Mouse (Mus musculus) lung, embryonic 16.5 days (tissue): ENCODE data around the gene Kdm4b. TPM values are rescaled to one million over a fixed set of nuclear protein-coding genes. Genes with fewer than 3 reads are reported as not detected.

Source experiments
- ATAC-seq: fragments of 200-750 bp; cut with Nextera tagmentation; 2 replicates; pipeline ENCODE4 v1.8.0; 2017; ENCODE audit warnings: low read depth, mild to moderate bottlenecking, moderate library complexity
- H3K27ac ChIP-seq: fragments of 300-500 bp; sonication (generic); 2 replicates; pipeline ENCODE4 v1.5.1; 2014; ENCODE audit warnings: mild to moderate bottlenecking, control low read depth, low read length
- H3K27me3 ChIP-seq: fragments of 300-500 bp; sonication (generic); 2 replicates; pipeline ENCODE4 v1.6.1; 2014; ENCODE audit warnings: low read depth, low read length, mixed read lengths; ENCODE audit not compliant: control insufficient read depth, insufficient read depth
- H3K36me3 ChIP-seq: fragments of 300-500 bp; sonication (generic); 2 replicates; pipeline ENCODE4 v1.6.1; 2014; ENCODE audit warnings: low read length; ENCODE audit not compliant: control insufficient read depth, insufficient read depth
- H3K4me1 ChIP-seq: fragments of 300-500 bp; sonication (generic); replicated peaks from 2 replicates; pipeline ENCODE4 v1.6.1; 2014; ENCODE audit warnings: low read length, mixed read lengths; ENCODE audit not compliant: control insufficient read depth, insufficient read depth
- H3K4me2 ChIP-seq: fragments of 300-500 bp; sonication (generic); 2 replicates; pipeline ENCODE4 v1.6.1; 2014; ENCODE audit warnings: low read depth, low read length, control low read depth
- H3K4me3 ChIP-seq: fragments of 300-500 bp; sonication (generic); 2 replicates; pipeline ENCODE4 v1.5.1; 2014; ENCODE audit warnings: mild to moderate bottlenecking, low read length, control low read depth
- H3K9ac ChIP-seq: fragments of 300-500 bp; sonication (generic); 2 replicates; pipeline ENCODE4 v1.6.1; 2014; ENCODE audit warnings: low read length, control low read depth
- H3K9me3 ChIP-seq: fragments of 300-500 bp; sonication (generic); 2 replicates; pipeline ENCODE4 v1.6.1; 2016; ENCODE audit warnings: low read length; ENCODE audit not compliant: control insufficient read depth
- WGBS: fragments of 180-500 bp; shearing (Covaris S2); extraction: QIAGEN DNeasy Blood & Tissue Kit; methylation state at CpG from one replicate; pipeline ENCODE4 v1.1.7; 2014; 5-methylcytosine and 5-hydroxymethylcytosine counted together
- polyA plus RNA-seq: library from polyadenylated mRNA; unstranded; fragments of >200 nt; fragmentation: Nextera tagmentation; extraction: Ambion mirVana; gene quantifications from 2 replicates; pipeline ENCODE4 v1.2.1, GENCODE M21; 2015

Gene Kdm4b
- polyA plus RNA-seq, 1 experiment from 2014 or later = 26.6 TPM

DNA sequence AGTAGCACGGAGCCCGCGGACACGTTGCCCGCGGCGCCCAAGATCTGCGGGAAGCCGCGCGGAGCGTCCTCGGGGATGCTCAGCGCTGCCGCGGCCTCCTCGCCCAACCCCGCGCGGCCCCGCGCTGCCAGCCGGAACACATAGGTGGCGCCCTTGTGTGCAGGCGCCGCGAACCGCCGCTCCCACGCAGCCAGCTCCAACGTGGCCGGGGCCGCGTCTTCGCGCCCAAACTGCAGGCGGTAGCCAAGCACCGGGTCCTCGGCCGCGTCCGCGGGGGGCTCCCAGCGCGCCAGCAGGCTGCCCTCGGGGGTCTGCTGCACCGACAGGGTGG lies 99.7 kb downstream of the Kdm4b start:
- H3K27me3 ChIP-seq = no peaks in the 10 kb centered on the region
- peak overlapping the region; percentile 77 for H3K27ac ChIP-seq
- peak; percentile 83 for ATAC-seq
- peak overlapping the region; percentile 57 for H3K4me3 ChIP-seq
- H3K4me1 ChIP-seq = peaks cover 6% of the 10 kb centered on the region
- peaks cover 22% of the 10 kb centered on the region for H3K36me3 ChIP-seq
- peak overlapping the region; percentile 78 for H3K9ac ChIP-seq
- 4% methylated on average over 31 of the region's 47 CpGs for WGBS
- no peaks in the 10 kb centered on the region for H3K9me3 ChIP-seq
- peak overlapping the region; percentile 89 for H3K4me2 ChIP-seq

DNA sequence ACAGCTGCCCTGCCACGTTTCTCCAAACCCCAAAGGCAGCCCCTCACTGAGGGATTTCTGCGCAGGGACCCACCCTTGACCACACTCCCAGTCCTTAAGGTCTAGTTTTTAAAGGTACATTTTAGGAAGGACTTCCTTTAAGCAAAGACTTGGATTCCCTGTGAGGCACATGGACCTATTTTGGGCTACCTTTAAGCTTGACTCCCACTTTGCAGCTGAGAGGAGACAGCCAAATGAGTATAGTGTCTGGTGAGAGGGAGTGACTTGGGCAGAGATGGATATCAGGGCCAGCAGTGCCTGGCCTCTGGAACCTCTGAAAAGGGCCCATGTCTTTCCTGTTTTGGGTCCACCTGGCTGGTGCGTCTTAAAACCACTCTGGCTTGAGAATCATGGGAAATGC lies 100.1 kb downstream of the Kdm4b start:
- Histone ChIP-seq H3K4me3 (peak overlapping the region; percentile 57), H3K4me1 (peaks cover 6% of the 10 kb centered on the region), H3K4me2 (peak overlapping the region; percentile 89), H3K9ac (peak overlapping the region; percentile 78), H3K27ac (peak overlapping the region; percentile 77), H3K9me3 (no peaks in the 10 kb centered on the region), H3K36me3 (peaks cover 23% of the 10 kb centered on the region), H3K27me3 (no peaks in the 10 kb centered on the region)
- 33% methylated on average over 3 of the region's 3 CpGs for WGBS
- ATAC-seq = no peak

DNA sequence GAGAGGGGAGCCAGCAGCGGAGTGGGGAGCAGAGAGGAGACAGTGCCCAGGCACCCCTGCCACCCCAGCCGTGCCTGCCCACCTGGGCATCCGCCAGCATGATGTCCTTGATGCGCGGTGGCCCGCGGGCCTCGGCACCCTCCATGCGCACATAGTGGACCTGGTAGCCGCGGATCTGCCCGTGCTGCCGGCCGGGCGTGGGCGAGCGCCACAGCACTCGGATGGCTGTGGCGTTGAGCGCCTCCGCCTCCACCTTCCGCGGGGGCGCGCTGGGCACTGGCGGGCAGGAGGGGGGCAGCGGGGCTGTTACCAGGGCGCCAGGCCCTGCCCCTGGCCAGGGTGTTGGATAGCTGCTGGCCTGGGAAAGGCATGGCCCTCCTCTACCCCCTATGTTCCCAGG lies 102.0 kb downstream of the Kdm4b start:
- 81% methylated on average over 26 of the region's 28 CpGs for whole genome bisulfite sequencing
- no peak overlapping the region for H3K27ac ChIP-seq
- no peaks in the 10 kb centered on the region for H3K9me3 ChIP-seq
- H3K4me1 ChIP-seq = peaks cover 6% of the 10 kb centered on the region
- H3K9ac ChIP-seq = no peak overlapping the region
- H3K36me3 ChIP-seq = peaks cover 17% of the 10 kb centered on the region
- H3K4me3 ChIP-seq = no peak overlapping the region
- ATAC-seq = no peak
- no peak overlapping the region for H3K4me2 ChIP-seq
- H3K27me3 ChIP-seq = no peaks in the 10 kb centered on the region

DNA sequence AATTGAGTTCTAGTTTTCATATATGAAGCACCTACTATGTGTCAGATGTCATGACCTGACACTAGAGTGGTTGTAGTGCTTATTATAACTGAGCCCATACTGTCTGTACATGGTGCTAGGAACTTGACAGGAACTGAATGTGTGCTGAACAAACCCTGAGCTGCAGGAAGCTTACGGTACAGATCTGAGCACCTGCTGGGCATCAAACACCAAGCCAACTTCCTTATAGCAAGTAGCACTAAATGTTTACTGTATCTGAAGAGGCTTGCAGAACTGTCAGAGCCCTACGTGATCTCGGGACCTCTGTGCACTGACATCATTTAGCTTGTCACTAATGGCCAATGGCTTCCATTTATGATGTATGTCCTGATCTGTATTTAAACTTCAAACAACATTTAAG lies 105.7 kb downstream of the Kdm4b start:
- Histone ChIP-seq H3K27me3 (no peaks in the 10 kb centered on the region), H3K4me2 (no peak overlapping the region), H3K36me3 (peaks cover 24% of the 10 kb centered on the region), H3K4me1 (no peaks in the 10 kb centered on the region), H3K27ac (no peak overlapping the region), H3K9me3 (no peaks in the 10 kb centered on the region), H3K4me3 (no peak overlapping the region), H3K9ac (no peak overlapping the region)
- WGBS = 74% methylated on average over 3 of the region's 3 CpGs
- no peak for ATAC-seq

DNA sequence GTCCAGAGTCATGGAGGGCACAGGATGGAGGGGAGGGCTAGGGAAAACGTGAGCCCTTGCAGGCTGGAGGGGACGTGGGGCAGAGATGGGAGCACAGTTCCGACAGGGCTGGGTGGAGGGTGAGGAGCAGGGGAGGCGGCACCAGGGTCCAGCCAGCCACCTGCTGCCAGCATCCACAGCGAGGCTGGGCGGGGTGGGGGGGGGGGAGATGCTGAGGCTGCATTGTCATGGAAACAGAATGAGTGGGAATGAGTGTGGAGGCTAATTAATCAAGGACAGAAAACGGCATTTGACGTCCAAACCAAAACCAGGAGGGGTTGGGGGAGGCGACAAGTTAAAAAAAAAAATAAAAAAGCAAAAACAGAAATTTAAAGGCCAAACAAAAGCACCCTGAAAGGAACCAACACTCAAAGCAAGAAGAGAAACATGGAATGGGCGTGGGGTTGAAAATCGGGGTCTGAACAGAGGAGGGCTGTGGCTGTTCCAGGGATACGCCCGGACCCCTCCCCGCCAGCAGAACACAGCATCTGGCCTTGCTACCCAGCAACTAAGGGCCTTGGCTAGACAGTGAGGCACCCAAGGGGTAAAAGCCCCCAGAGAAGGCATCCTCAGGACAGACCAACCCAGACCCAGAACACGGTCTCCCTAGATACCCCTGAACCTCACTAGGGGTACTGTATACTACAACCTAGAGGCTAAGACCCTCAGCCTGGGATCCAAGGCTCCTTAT lies 114.0 kb downstream of the Kdm4b start:
- 78% methylated on average over 15 of the region's 15 CpGs for WGBS
- Histone ChIP-seq H3K4me3 (no peak overlapping the region), H3K27ac (no peak overlapping the region), H3K9ac (no peak overlapping the region), H3K9me3 (peaks cover 5% of the 10 kb centered on the region; the same call in 1 of the 2 replicates), H3K27me3 (no peaks in the 10 kb centered on the region), H3K36me3 (peaks cover 31% of the 10 kb centered on the region), H3K4me1 (no peaks in the 10 kb centered on the region), H3K4me2 (no peak overlapping the region)
- no peak for ATAC-seq

DNA sequence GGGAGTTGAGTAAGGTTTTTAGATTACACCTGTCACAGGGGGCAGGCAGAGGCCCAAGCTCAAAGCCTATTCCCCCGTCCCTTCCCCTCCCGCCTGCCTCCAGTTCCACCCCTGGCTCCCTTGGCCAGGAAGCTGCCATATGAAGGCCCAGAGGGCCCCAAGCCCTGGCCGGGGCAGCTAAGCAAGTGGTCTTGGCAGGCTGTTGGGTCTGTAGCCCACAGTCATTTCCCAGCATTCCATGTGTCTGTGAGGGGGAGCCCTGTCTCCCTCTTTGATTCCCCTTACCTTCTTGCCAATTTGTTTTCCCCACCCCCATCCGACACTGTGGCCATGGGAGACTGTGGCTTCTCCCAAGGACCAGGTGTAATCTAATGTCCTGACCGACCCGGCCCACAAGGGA lies 116.5 kb downstream of the Kdm4b start:
- H3K9me3 ChIP-seq = peaks cover 2% of the 10 kb centered on the region; the same call in 1 of the 2 replicates
- 82% methylated on average over 6 of the region's 6 CpGs for WGBS
- no peak overlapping the region for H3K4me2 ChIP-seq
- peaks cover 14% of the 10 kb centered on the region for H3K36me3 ChIP-seq
- no peaks in the 10 kb centered on the region for H3K4me1 ChIP-seq
- no peaks in the 10 kb centered on the region for H3K27me3 ChIP-seq
- no peak overlapping the region for H3K4me3 ChIP-seq
- H3K27ac ChIP-seq = no peak overlapping the region
- H3K9ac ChIP-seq = no peak overlapping the region
- ATAC-seq = no peak

DNA sequence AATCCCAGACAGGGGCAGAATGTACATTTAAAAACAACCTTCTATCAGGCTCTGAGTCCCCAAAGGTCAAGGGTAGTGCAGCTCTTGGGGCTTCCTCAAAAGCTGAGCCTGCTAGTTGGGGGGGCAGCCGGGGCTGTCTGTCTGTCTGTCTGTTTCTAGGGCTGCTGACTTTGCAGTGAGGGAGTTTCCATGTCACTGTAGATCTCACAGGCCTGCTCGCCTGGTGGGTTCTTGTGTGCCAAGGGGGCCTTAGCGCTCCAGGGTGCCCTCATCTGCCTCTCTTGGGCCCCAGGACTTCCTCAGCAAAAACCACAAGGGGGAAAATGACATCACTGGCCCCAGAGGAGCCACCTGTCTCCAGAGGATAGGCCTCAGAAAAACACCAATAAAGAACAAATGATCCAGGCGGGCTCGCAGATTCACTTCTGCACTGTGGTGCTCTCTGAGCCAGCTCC lies 117.5 kb downstream of the Kdm4b start:
- Histone ChIP-seq H3K4me2 (no peak overlapping the region), H3K27ac (no peak overlapping the region), H3K36me3 (peaks cover 14% of the 10 kb centered on the region), H3K9me3 (no peaks in the 10 kb centered on the region), H3K4me1 (no peaks in the 10 kb centered on the region), H3K9ac (no peak overlapping the region), H3K4me3 (no peak overlapping the region), H3K27me3 (no peaks in the 10 kb centered on the region)
- 0 out of 2 replicates have a peak, but pooled peaks have one; percentile 13 for ATAC-seq
- WGBS = 71% methylated on average over 5 of the region's 5 CpGs

DNA sequence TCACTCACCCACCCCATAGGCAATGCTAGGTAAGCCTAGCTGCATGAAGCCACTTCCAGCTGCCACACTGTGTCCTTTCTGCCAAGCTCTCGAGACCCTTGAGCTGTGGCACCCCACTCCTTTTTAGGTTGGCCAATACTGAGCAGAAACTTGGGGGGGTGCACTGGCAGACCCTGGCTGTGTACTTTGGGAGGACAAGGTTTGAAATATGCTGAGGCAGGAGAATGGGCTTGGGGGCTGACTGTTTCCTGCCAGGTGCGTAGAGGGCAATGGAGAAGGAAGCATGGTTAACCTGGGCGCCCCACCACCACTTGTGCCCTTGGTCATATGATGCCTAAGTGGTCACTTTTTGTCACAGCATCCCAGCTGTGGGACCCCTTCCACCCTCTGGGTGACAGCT lies 118.9 kb downstream of the Kdm4b start:
- Histone ChIP-seq H3K27me3 (no peaks in the 10 kb centered on the region), H3K4me3 (no peak overlapping the region), H3K36me3 (peaks cover 24% of the 10 kb centered on the region), H3K4me2 (no peak overlapping the region), H3K27ac (no peak overlapping the region), H3K4me1 (no peaks in the 10 kb centered on the region), H3K9ac (no peak overlapping the region), H3K9me3 (no peaks in the 10 kb centered on the region)
- 87% methylated on average over 3 of the region's 3 CpGs for WGBS
- ATAC-seq = no peak

DNA sequence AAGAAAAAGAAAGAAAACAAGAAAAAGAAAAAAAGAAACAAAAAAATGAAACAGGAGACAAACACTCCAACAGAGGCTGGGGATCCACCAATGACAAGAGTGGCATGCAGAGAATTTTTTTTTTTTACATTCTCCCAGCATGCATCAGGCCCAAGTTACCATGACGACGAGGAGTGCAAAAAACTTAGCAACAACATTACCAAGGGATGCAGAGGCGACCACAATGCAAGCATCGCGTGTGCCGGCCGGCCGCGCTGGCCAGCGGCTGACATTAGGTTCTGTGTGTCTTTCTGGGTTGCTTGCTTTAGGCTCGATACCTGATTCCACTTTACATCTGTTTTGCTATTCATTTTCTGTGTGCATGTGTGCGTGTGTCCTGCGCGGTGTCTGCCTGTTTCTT lies 119.5 kb downstream of the Kdm4b start:
- ATAC-seq = no peak
- no peaks in the 10 kb centered on the region for H3K27me3 ChIP-seq
- no peaks in the 10 kb centered on the region for H3K4me1 ChIP-seq
- H3K4me2 ChIP-seq = no peak overlapping the region
- no peak overlapping the region for H3K27ac ChIP-seq
- peaks cover 30% of the 10 kb centered on the region for H3K36me3 ChIP-seq
- no peak overlapping the region for H3K9ac ChIP-seq
- H3K4me3 ChIP-seq = no peak overlapping the region
- no peaks in the 10 kb centered on the region for H3K9me3 ChIP-seq
- 71% methylated on average over 14 of the region's 14 CpGs for WGBS
